Mouse (Mus musculus): ENCODE measurements around the gene Tbrg1.

The Tbrg1 gene

GRCm38 (mm10) chr9:37656931-37657481 lies at the start of gene Tbrg1:
TSS of gene Tbrg1 (minus strand) at chr9:37657312.
- DNase-seq = peak; percentile 79 to 80

GRCm38 (mm10) chr9:37689970-37690686 lies 33.0 kb upstream of the Tbrg1 start:
- peak; percentile 2 to 9 for DNase-seq

DNA sequence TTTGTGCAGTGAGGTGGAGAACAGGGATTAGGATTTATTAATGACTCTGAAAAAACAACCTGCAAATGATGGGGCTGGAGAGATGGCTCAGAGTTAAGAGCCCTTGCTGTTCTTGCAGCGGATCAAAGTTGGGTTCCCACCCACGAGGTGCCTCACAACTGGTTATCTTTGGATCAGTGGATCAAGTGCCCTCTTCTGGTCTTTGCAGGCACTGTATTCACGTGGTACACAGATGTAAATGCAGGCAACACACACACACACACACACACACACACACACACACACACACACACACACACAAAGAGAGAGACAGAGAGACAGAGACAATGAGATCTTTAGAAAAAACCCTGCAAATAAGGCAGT lies 30.8 kb upstream of the Tbrg1 start:
- DNase-seq = no peak

DNA sequence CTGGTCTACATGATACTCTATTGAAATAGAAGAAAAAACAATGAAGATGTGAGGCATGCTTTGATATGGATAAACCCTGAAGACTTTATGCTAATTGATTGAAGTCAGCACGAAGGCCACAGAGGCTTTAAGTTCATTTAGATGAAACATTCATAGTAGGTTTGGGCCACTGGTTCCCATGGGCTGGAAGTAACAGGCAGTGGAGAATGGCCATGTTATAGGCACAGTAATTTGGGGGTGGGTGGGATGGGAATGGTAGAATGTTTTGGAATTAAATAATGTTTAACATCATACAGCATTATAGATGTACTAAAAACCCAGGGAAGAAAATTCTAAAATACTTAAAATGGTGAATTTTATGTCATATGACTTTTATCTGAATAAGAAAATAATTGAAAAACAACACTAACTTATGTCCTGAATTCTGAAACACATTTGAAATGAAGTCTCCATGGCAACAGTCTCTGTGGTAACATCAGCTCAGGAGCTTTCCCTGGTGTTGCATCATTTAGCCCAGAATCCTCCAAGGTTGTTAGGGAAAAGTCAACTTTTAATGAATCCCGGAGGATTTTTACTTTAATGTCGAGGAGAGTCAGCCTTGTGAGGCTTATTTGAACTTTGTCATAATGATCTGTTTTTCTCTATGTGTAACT lies 30.3 kb upstream of the Tbrg1 start:
- no peak for DNase-seq

GRCm38 (mm10) chr9:37681123-37681522 lies 24.0 kb upstream of the Tbrg1 start:
- no peak for DNase-seq

DNA sequence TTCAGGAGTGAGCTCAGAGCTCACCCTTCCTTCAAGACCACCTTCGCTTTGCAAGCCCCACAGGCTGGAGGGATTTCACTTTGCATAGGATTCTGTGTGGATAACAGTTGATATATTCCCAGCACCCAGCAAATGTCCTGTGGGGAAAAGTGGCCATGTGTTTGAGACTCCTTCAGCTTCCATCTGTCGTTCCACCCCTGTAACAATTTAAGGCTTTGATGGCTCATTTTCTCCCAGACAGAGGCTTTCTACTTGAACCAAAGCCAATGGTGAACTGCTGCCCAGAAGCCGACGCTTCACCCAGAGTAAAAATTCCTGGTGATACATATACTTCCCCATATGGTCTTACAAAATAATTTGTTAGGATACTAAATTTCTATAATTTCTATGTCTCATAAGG lies 18.2 kb upstream of the Tbrg1 start:
- no peak for DNase-seq

GRCm38 (mm10) chr9:37670261-37670660 lies 13.1 kb upstream of the Tbrg1 start:
- DNase-seq = no peak

DNA sequence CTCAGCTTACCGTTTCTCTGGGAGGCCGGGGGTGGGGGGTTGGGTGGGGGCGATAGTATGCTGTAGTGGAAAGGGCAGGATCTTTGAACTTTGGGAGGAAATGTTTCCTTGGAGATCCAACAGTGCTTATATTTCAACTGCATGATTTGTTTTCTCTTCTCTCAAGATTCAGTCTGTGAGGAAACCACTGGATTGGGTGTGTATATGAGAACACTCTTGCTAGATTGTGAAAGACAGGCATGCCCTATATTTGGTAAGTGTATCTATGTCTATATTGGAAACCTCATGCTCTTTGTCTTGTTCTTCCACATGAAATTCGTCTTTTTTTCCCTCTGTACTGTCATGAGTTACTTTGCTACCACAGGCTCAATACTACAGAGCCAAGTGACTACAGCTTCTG lies 12.6 kb upstream of the Tbrg1 start:
- DNase-seq = no peak

GRCm38 (mm10) chr9:37669115-37669514 lies 12.0 kb upstream of the Tbrg1 start, which contains the start of gene Panx3:
TSS of gene Panx3 (minus strand) at chr9:37669235.
- DNase-seq = no peak

DNA sequence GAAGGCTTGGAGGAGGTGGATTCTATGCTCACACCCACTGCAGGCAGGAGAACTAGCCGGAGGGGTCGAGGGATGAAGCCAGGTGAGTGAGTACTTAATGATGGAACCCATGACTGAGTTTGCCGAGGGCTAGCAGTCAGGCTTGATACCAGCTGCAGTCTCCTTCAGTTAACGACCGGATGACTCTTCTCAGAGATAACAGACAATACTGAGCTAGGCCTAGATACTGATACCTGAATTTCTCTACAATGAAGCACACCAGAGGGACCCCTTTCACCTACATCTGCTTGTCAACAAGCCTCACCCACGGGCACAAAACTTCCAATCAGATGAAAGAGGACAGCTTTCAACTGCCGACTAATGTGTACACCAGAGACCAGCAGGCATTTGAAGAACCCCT lies 8.9 kb upstream of the Tbrg1 start:
- no peak for DNase-seq

GRCm38 (mm10) chr9:37664604-37665003 lies 7.5 kb upstream of the Tbrg1 start:
- DNase-seq = no peak

- no peak for DNase-seq
Measured at GRCm38 (mm10) chr9:37663210-37663609, 6.1 kb upstream of the Tbrg1 start.

- no peak for DNase-seq
Measured at GRCm38 (mm10) chr9:37659413-37659812, 2.3 kb upstream of the Tbrg1 start.

- peak in 1 of 2 experiments; percentile 18 for DNase-seq
Measured at GRCm38 (mm10) chr9:37656439-37656881, 652 bp downstream of the Tbrg1 start.

DNA sequence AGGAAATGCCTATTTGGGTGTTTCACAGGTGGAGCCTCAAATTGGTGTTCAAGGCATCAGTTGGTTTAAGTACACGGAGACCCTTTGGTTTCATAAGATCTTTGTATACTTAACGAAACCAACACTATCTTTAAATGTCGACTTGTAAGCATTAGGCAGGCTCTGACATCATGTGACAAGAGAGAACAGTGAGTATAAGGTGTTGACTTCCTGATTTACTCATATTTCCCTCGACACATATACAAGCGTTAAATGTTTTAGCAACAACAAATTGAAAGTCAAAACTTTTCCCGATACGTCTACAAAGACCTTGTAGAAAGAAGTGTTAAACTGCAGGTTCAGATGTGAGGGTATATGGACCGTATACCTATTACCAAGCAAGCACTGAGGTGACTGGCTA lies 1.2 kb downstream of the Tbrg1 start:
- no peak for DNase-seq

DNA sequence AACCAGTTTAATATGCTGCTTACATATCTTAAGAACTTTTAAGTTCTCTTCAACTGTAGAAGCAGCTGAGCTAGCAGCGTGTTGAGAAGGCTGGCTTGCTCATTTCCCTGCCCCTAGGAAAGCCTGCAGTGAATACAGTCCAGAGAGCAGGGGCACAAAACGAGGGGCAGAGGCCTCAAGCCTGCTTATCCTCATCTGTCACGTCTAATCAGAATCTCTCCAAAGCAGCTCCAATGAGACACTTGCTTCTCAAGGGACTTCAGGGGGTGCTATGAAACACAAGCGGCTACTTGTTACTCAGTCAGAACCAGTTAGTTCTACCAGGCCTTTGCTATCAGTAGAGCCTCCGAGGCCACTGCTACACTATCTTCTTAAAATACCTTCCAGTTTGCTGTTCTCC lies 3.3 kb downstream of the Tbrg1 start:
- no peak for DNase-seq

DNA sequence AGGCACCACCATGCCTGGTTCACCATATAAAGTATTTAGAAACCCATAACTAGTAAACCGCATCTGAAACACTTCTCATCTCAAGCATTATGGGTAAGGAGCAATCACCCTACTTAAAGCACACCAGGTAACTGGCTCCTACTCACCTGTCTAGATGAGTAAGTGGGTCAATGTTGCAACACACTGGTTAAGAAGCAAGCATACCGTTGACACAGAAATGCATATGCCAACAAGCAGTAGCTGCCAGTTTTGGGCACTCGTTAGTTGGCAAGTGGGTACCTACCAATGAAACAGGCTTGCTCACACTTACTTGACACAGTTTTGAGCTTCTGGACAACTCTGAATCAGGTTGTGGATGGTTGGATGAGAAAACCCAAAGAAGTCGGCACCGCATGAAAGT lies 6.5 kb downstream of the Tbrg1 start:
- no peak for DNase-seq

GRCm38 (mm10) chr9:37646246-37646645 lies 10.9 kb downstream of the Tbrg1 start:
- no peak for DNase-seq

GRCm38 (mm10) chr9:37638721-37639120 lies 18.4 kb downstream of the Tbrg1 start:
- DNase-seq = no peak

- DNase-seq = no peak
Measured at GRCm38 (mm10) chr9:37636800-37637542, 20.1 kb downstream of the Tbrg1 start.

DNA sequence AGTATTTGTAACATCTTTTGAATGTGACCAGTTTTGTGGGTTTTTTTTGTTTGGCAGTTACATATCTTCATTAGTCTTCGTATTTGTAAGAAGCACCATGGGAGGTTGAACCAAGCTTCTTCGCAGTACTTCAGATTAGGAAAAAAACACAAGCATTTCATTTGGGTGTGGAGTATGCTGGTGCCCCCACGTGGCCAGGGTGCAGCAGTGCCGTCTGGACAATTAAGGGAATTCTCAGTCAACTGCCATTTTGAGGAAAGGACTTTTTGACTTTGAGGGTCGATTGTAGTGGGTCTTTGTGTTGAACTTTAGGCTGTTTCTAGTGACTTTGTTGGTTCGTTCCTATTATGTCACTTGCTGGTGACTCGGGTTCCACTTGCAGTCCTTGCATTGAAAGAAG lies 20.8 kb downstream of the Tbrg1 start:
- peak; percentile 58 to 71 for DNase-seq

DNA sequence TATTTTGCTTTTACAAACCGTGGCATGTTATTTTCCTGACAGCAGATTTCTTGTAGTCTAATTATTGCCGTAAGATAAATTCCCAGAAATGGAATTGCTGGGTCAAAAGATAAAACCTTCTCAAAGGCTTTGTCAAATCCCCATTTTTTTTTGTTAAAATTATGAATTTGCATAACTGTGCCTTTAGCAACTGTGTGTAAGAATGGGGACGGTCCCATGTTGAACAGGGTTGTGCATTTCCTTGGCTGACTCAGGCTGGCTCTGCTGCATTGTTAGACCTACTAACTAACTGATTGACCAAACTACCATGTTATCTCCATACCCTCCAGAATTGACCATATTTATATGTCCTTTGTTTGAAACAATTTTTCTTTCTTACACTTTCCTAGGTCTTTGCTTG lies 22.8 kb downstream of the Tbrg1 start:
- DNase-seq = no peak

GRCm38 (mm10) chr9:37632305-37632704 lies 24.8 kb downstream of the Tbrg1 start:
- no peak for DNase-seq

DNA sequence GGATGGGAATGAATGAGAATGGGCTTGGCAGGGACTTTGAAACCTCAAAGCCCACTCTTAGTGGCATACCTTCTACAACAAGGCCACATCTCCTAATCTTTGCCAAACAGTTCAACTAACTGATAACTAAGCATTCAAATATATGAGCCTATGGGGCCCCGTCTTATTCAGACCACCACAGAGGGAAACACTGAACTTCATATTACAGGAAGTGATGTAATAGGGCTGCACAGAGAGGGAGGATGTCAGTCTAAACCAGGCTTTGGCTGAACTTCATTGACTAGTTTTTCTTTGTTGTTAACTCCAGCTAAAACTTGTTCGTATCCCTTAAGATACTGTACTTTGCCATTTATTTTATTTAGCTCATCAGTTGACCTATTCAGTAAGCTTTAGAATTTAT lies 27.2 kb downstream of the Tbrg1 start:
- DNase-seq = no peak
